24 mouse cellular contexts compared by ENCODE assay signal in genomic region chr10:88340660-88341059, GRCm38 (mm10).
"Had no signal": no experiment of that assay in that cellular context is flagged by ENCODE, and none has a peak within 500 bp of the region (broad histone marks: within the 10 kb centered on the region; RNA-seq: fewer than 3 reads in every experiment).

No protein-coding gene starts in this region.

- ATAC-seq: hindbrain, embryonic 16.5 days; inflammation-experienced regulatory T-cells, adult 6 months; intestine, postnatal 0 days had no signal

- H3K4me2 ChIP-seq: heart, embryonic 12.5 days; hindbrain, embryonic 12.5 days; hindbrain, embryonic 14.5 days; intestine, embryonic 15.5 days; limb, embryonic 13.5 days; limb, embryonic 15.5 days had no signal

- H3K27ac ChIP-seq: heart, embryonic 10.5 days; hindbrain, embryonic 10.5 days; hindbrain, embryonic 12.5 days; hindbrain, embryonic 14.5 days; intestine, embryonic 15.5 days; layer of hippocampus, adult 2 months; left cerebral cortex, adult 2 months; limb, embryonic 13.5 days; limb, embryonic 15.5 days had no signal

- H3K4me3 ChIP-seq: heart, embryonic 10.5 days; heart, embryonic 12.5 days; hindbrain, embryonic 10.5 days; hindbrain, embryonic 12.5 days; intestine, embryonic 15.5 days; layer of hippocampus, adult 2 months; left cerebral cortex, adult 2 months; limb, embryonic 13.5 days; limb, embryonic 15.5 days had no signal

- H3K27me3 ChIP-seq: heart, embryonic 12.5 days; hindbrain, embryonic 12.5 days; intestine, embryonic 15.5 days; limb, embryonic 13.5 days; limb, embryonic 15.5 days had no signal

- H3K36me3 ChIP-seq: heart, embryonic 10.5 days; heart, embryonic 12.5 days; hindbrain, embryonic 10.5 days; hindbrain, embryonic 12.5 days; intestine, embryonic 15.5 days; limb, embryonic 13.5 days; limb, embryonic 15.5 days had no signal

- H3K9ac ChIP-seq: heart, embryonic 12.5 days; hindbrain, embryonic 12.5 days; hindbrain, embryonic 14.5 days; intestine, embryonic 15.5 days; limb, embryonic 13.5 days; limb, embryonic 15.5 days had no signal

- DNase-seq: gastrocnemius, postnatal 14 days; gastrocnemius, postnatal 36 days; heart, adult 18-20 months; heart, postnatal 10 days; heart, postnatal 4 days; kidney, adult 18-20 months; kidney, adult 8-10 months; kidney, postnatal 10 days; kidney, postnatal 25 days; kidney, postnatal 4 days; left cerebral cortex, postnatal 4 days had no signal

- H3K4me1 ChIP-seq: heart, embryonic 10.5 days; hindbrain, embryonic 10.5 days; hindbrain, embryonic 12.5 days; intestine, embryonic 15.5 days; limb, embryonic 13.5 days; limb, embryonic 15.5 days had no signal

- H3K9me3 ChIP-seq: heart, embryonic 10.5 days; heart, embryonic 12.5 days; hindbrain, embryonic 10.5 days; hindbrain, embryonic 12.5 days; intestine, embryonic 15.5 days; limb, embryonic 13.5 days; limb, embryonic 15.5 days had no signal
